Mouse (Mus musculus): ENCODE measurements around the gene Eif3l. TPM values are rescaled to one million over a fixed set of nuclear protein-coding genes. Genes with fewer than 3 reads are reported as not detected.
A peak's percentile ranks its signal among the peaks of the same experiment; 100 is the strongest.

The Eif3l gene
- polyA plus RNA-seq, 1 experiment: 1.8 TPM

- Histone ChIP-seq H3K9me3 (ENCODE audit: control insufficient read depth, low read length) (peaks cover 5% of the 10 kb centered on the region), H3K36me3 (ENCODE audit: control insufficient read depth) (peaks cover 55% of the 10 kb centered on the region), H3K27me3 (ENCODE audit: control insufficient read depth) (no peaks in the 10 kb centered on the region), H3K4me3 (replicated peaks) (peak overlapping the region; percentile 79), H3K4me1 (ENCODE audit: control insufficient read depth) (peaks cover 81% of the 10 kb centered on the region)
- no peak for TF ChIP-seq GATA1 (IDR thresholded peaks at IDR 0.05; ENCODE audit: low read length)
- no peak for TF ChIP-seq TAL1 (IDR thresholded peaks at IDR 0.05; ENCODE audit: low read length)
Measured at GRCm38 (mm10) chr15:79060887-79061565, 14.0 kb upstream of the Eif3l start.

- TF ChIP-seq GATA1 (IDR thresholded peaks at IDR 0.05; ENCODE audit: low read length) (no peak), TAL1 (IDR thresholded peaks at IDR 0.05; ENCODE audit: low read length) (no peak)
- Histone ChIP-seq H3K4me1 (ENCODE audit: control insufficient read depth) (peaks cover 82% of the 10 kb centered on the region), H3K4me3 (replicated peaks) (peak within 1 kb of the TSS; percentile 79), H3K27me3 (ENCODE audit: control insufficient read depth) (no peaks in the 10 kb centered on the region), H3K9me3 (ENCODE audit: control insufficient read depth, low read length) (peaks cover 15% of the 10 kb centered on the region), H3K36me3 (ENCODE audit: control insufficient read depth) (peaks cover 46% of the 10 kb centered on the region)
Measured at GRCm38 (mm10) chr15:79062376-79063159, 12.4 kb upstream of the Eif3l start, which contains the start of gene Ankrd54. TSS of gene Ankrd54 (minus strand) at chr15:79062893.

GRCm38 (mm10) chr15:79063160-79063740, 11.7 kb upstream of the Eif3l start:
- H3K36me3 ChIP-seq (ENCODE audit: control insufficient read depth): peaks cover 39% of the 10 kb centered on the region
- TF ChIP-seq GATA1 (IDR thresholded peaks at IDR 0.05; ENCODE audit: low read length): no peak
- no peak for TF ChIP-seq TAL1 (IDR thresholded peaks at IDR 0.05; ENCODE audit: low read length)
- peaks cover 82% of the 10 kb centered on the region for H3K4me1 ChIP-seq (ENCODE audit: control insufficient read depth)
- H3K4me3 ChIP-seq (replicated peaks): peak overlapping the region; percentile 79
- H3K27me3 ChIP-seq (ENCODE audit: control insufficient read depth): no peaks in the 10 kb centered on the region
- peaks cover 12% of the 10 kb centered on the region for H3K9me3 ChIP-seq (ENCODE audit: control insufficient read depth, low read length)

GRCm38 (mm10) chr15:79065086-79065770, 9.8 kb upstream of the Eif3l start:
- Histone ChIP-seq H3K27me3 (ENCODE audit: control insufficient read depth) (no peaks in the 10 kb centered on the region), H3K4me1 (ENCODE audit: control insufficient read depth) (peaks cover 81% of the 10 kb centered on the region), H3K36me3 (ENCODE audit: control insufficient read depth) (peaks cover 19% of the 10 kb centered on the region), H3K9me3 (ENCODE audit: control insufficient read depth, low read length) (peaks cover 12% of the 10 kb centered on the region), H3K4me3 (replicated peaks) (no peak overlapping the region)
- no peak for TF ChIP-seq GATA1 (IDR thresholded peaks at IDR 0.05; ENCODE audit: low read length)
- TF ChIP-seq TAL1 (IDR thresholded peaks at IDR 0.05; ENCODE audit: low read length): no peak

- Histone ChIP-seq H3K36me3 (ENCODE audit: control insufficient read depth) (peaks cover 9% of the 10 kb centered on the region), H3K9me3 (ENCODE audit: control insufficient read depth, low read length) (peaks cover 12% of the 10 kb centered on the region), H3K4me3 (replicated peaks) (no peak overlapping the region), H3K4me1 (ENCODE audit: control insufficient read depth) (peaks cover 72% of the 10 kb centered on the region), H3K27me3 (ENCODE audit: control insufficient read depth) (no peaks in the 10 kb centered on the region)
- no peak for TF ChIP-seq GATA1 (IDR thresholded peaks at IDR 0.05; ENCODE audit: low read length)
- no peak for TF ChIP-seq TAL1 (IDR thresholded peaks at IDR 0.05; ENCODE audit: low read length)
Measured at GRCm38 (mm10) chr15:79066276-79066675, 8.7 kb upstream of the Eif3l start.

GRCm38 (mm10) chr15:79067631-79068030, 7.3 kb upstream of the Eif3l start:
- peak; percentile 62 for TF ChIP-seq TAL1 (IDR thresholded peaks at IDR 0.05; ENCODE audit: low read length)
- peak; percentile 60 for TF ChIP-seq GATA1 (IDR thresholded peaks at IDR 0.05; ENCODE audit: low read length)
- Histone ChIP-seq H3K4me1 (ENCODE audit: control insufficient read depth) (peaks cover 71% of the 10 kb centered on the region), H3K9me3 (ENCODE audit: control insufficient read depth, low read length) (peaks cover 12% of the 10 kb centered on the region), H3K27me3 (ENCODE audit: control insufficient read depth) (no peaks in the 10 kb centered on the region), H3K36me3 (ENCODE audit: control insufficient read depth) (peaks cover 6% of the 10 kb centered on the region), H3K4me3 (replicated peaks) (peak overlapping the region; percentile 31)

- Histone ChIP-seq H3K9me3 (ENCODE audit: control insufficient read depth, low read length) (peaks cover 12% of the 10 kb centered on the region), H3K36me3 (ENCODE audit: control insufficient read depth) (peaks cover 6% of the 10 kb centered on the region), H3K4me1 (ENCODE audit: control insufficient read depth) (peaks cover 68% of the 10 kb centered on the region), H3K4me3 (replicated peaks) (no peak overlapping the region), H3K27me3 (ENCODE audit: control insufficient read depth) (no peaks in the 10 kb centered on the region)
- TF ChIP-seq TAL1 (IDR thresholded peaks at IDR 0.05; ENCODE audit: low read length): peak; percentile 29; the same call in 1 of the 3 replicates
- TF ChIP-seq GATA1 (IDR thresholded peaks at IDR 0.05; ENCODE audit: low read length): peak; percentile 72
Measured at GRCm38 (mm10) chr15:79068416-79068815, 6.6 kb upstream of the Eif3l start.

- peaks cover 12% of the 10 kb centered on the region for H3K9me3 ChIP-seq (ENCODE audit: control insufficient read depth, low read length)
- no peak overlapping the region for H3K4me3 ChIP-seq (replicated peaks)
- no peak for TF ChIP-seq GATA1 (IDR thresholded peaks at IDR 0.05; ENCODE audit: low read length)
- no peak for TF ChIP-seq TAL1 (IDR thresholded peaks at IDR 0.05; ENCODE audit: low read length)
- H3K36me3 ChIP-seq (ENCODE audit: control insufficient read depth): peaks cover 10% of the 10 kb centered on the region
- peaks cover 64% of the 10 kb centered on the region for H3K4me1 ChIP-seq (ENCODE audit: control insufficient read depth)
- H3K27me3 ChIP-seq (ENCODE audit: control insufficient read depth): no peaks in the 10 kb centered on the region
Measured at GRCm38 (mm10) chr15:79071117-79072039, 3.6 kb upstream of the Eif3l start.
